Mouse (Mus musculus): Measurements from ENCODE around the gene Serpine3.
"Not testable (repeated sequence)": the region's sequence is repeated elsewhere in the genome, so short reads cannot be mapped to it uniquely, and the experiment has no call there.

The Serpine3 gene

GRCm38 (mm10) chr14:62663367-62663766, at the start of gene Serpine3:
Gene Serpine3, plus strand, starts transcription at chr14:62663667.
- in situ Hi-C loops (cut with MboI, MseI): no loop called here

DNA sequence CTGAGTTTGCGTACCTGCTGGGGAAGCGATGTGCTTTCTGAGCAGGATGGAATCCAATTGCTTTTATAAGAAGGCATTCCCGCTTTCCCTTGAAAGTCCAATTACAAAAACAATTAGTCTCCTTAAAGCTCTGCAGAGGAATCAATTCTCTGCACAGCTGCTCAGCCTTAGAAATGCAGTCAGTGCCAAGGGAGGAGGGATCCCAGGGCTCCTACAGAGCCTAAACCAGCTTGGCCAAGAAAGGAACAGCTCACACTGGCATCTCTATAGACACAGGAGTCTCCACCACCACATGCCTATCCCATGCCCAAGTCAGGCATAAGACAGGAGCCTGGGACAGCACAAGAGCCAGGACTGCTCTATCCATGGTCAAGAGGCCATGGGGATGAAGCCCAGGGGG, 41.1 kb upstream of the Serpine3 start:
- in situ Hi-C loops (cut with MboI, MseI): no loop called here

DNA sequence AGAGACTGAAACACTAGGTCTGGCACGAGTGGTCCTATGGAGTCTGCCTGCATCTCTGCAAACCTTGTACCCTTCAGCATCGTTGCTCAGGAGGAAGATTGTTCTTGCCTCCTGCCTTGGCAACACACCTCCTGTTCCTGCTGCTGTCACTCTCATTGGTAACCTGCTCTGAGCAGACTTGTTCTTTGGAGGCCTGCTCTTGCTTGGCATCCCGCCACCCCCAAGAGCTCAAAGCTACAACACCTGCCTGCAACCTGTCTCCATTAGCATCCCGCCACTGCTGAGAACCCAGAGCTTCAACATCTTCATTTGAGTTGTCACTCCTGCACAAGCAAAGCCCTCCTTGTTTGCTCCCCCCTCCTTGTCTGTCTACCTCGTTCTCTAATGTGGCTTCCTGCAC, 35.5 kb upstream of the Serpine3 start:
- in situ Hi-C loops (cut with MboI, MseI): no loop called here

DNA sequence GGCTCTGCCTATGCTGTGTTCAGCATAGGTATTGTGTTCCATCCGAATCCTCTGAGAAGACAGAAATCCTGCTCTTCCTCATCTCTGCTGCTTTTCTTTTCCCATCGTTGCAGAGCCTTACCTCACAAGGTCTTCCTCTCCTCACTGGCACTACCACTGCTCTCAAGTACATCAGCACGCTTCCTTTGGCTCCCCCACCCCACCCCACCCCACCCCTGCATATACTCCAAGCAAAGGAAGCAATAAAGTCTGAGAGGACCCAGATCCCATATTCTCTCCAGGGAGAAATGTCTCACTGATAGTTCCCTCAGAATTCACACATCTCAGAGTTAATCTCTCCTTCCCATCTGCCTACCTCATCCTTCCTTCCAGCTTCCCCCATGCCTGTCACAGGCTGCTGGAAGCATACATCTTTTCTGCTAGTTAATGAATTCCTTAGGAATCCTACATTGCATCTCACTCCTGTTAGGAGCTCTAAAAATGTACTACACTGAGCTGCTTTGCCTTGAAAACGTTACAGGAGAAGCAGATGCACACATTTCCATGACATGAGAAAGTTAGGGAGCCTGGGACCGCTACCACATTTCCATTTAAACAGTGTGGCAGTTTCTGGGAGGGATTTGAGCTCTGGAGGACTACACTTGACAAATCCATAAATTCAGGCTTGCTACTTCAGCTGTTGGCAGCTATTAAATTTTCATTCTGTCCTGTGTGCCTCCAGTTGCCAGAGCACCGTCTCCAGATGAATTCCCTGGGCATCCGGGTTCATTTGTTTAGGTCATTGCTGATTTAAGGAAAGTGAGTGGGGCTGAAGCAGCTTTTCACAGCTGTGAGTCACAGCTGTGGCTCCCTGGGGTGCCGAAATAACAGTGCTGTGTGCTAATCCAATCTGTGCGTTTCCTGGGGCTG, 25.8 kb upstream of the Serpine3 start:
- in situ Hi-C loops (cut with MboI, MseI): no loop called here

GRCm38 (mm10) chr14:62638345-62638702, 25.1 kb upstream of the Serpine3 start:
- in situ Hi-C loops (cut with MboI, MseI): no loop called here

DNA sequence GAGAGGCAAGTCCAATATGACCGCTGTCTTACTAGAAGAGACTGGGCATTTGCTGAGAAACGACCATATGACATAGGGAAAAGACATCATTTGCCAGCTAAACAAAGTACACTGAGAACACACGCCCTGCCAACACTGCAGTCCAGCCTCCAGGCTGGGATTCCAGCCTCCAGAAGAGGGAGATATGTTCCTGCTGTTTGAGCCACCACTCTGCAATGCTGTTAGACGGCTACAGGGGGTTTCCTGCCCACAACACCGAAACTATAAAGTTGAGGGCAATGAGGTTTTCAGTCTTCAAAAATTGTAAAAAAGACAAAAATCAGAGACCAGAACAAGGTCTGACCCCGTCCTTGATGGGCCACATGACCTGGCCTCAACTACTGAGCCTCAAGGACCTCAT, 24.4 kb upstream of the Serpine3 start:
- in situ Hi-C loops (cut with MboI, MseI): no loop called here

DNA sequence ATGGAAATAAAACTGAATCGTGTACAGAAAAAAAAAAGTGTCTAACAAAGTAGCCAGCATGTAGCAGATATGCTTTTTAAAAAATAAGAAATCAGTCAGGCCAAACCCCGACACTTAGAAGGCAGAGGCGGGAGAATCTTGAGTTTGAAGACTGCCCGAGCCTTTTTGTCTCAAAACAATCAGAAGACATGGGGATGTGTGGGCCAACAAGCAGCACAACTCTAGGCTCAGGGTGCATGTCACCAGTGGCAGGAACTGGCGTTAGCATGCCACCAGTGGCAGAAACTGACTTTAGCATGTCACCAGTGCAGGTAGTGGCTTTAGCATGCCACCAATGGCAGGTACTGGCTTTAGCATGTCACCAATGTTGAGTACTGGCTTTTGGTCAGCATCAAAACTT, 23.9 kb upstream of the Serpine3 start:
- in situ Hi-C loops (cut with MboI, MseI): no loop called here

- in situ Hi-C loops (cut with MboI, MseI): no loop called here
These were observed 23.1 kb upstream of the Serpine3 start for GRCm38 (mm10) chr14:62640396-62640795.

- in situ Hi-C loops (cut with MboI, MseI): not testable (repeated sequence)
These were observed 21.1 kb upstream of the Serpine3 start for GRCm38 (mm10) chr14:62642368-62642767.

DNA sequence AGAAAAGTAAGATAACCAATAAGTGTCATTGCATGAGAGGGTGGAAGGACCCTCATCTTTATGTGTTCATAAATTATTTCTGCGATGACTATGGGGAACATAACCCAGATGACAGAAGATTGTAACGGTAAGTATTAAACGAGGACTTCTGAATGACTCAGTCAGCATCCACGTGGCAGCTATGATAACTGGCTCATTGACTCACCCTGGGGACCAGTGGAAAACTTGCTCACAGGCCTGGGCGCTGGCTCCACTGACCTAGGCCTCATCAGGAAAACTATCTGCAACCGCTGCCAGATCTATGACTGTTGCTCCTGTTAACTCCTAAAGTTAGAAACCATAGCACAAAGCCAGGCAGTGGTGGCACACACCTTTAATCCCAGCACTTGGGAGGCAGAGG, 15.1 kb upstream of the Serpine3 start:
- in situ Hi-C loops (cut with MboI, MseI): no loop called here

GRCm38 (mm10) chr14:62650376-62650775, 13.1 kb upstream of the Serpine3 start:
- in situ Hi-C loops (cut with MboI, MseI): no loop called here

GRCm38 (mm10) chr14:62651771-62652170, 11.7 kb upstream of the Serpine3 start:
- in situ Hi-C loops (cut with MboI, MseI): no loop called here

DNA sequence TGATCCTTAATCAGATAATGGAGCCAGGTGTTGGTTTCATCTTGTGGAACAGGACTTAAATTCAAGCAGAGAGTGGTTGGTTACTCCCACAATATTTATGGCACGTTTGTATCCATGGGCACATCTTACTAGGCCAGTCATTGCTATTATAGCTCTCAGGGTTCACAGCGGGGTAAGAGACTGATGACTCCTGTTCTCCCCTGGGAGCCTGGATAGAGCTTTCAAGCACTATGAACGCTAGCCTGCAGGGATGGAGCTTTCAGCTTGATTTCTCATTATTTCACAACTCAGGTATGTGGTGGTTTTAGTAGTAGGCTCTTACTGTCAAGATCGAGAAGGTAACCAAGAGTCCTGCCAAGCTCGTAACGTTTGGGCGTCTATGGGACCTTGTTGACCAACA, 7.5 kb upstream of the Serpine3 start:
- in situ Hi-C loops (cut with MboI, MseI): no loop called here

DNA sequence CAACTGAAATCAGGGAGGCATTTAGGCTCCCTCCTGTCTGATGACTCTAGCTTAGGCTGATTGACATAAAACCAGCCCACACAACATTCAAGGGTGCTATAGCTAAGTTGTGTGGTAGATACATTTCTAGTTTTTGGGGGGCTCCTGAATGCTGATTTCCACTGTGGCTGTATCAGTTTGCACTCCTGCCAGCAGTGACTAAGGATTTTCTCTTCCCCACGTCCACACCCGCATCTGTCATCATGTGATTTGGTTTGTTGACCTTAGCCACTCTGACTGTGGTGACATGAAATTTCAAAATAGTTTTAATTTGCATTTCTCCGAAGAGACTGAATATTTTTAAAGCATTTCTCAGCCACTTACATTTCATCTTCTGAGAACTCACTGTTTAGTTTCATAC, 6.0 kb upstream of the Serpine3 start:
- in situ Hi-C loops (cut with MboI, MseI): no loop called here

GRCm38 (mm10) chr14:62662381-62662780, 1.1 kb upstream of the Serpine3 start:
- in situ Hi-C loops (cut with MboI, MseI): no loop called here

DNA sequence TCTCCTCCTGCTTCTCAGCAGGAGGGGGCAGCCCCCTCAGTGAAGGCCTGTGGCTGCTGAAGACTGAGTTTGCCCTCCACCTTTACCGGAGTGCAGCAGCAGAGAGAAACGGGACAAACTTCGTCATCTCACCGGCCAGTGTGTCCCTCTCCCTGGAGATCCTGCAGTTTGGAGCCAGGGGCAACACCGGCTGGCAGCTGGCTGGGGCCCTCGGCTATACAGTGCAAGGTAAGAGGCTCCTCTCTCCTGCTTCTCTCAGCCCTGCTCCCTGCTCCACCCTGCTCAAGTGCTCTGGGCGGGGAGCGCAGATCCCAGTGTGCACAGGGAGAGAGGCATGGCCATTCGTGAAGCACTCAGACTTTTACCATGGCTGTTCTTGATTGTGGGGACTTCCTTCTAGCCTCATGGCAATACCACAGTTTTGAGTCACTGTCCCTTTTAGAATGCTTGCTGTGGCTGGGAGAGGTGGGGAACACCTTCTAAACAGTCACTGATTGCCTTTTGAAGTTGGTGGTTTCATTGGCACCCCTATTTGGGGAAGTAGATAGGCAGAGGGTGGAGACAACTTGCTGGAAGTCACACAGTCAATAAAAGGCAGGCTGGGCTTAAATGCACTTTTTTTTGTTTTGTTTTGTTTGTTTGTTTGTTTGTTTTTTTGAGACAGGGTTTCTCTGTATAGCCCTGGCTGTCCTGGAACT, 1.7 kb downstream of the Serpine3 start:
- in situ Hi-C loops (cut with MboI, MseI): no loop called here

GRCm38 (mm10) chr14:62673646-62674045, 10.2 kb downstream of the Serpine3 start:
- in situ Hi-C loops (cut with MboI, MseI): no loop called here

GRCm38 (mm10) chr14:62718161-62718560, 54.7 kb downstream of the Serpine3 start:
- in situ Hi-C loops (cut with MboI, MseI): no loop called here

DNA sequence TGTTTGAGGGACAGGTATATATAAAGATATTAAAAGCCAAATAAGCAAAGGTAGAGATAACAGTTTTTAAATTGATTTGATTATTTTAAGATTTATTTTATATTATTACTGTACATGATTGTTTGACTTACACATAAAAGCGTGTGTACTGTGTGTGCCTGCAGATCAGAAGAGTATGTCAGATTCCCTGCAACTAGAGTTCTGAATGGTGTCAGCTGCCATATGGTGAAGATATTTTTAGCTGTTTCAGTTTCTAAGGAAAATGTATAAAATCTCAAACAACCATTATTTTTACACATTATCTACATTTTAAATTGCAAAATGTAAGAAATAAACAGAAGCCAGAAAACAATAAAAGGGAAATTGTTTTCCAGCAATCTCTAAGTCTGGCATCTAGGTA, 58.2 kb downstream of the Serpine3 start:
- in situ Hi-C loops (cut with MboI, MseI): no loop called here

DNA sequence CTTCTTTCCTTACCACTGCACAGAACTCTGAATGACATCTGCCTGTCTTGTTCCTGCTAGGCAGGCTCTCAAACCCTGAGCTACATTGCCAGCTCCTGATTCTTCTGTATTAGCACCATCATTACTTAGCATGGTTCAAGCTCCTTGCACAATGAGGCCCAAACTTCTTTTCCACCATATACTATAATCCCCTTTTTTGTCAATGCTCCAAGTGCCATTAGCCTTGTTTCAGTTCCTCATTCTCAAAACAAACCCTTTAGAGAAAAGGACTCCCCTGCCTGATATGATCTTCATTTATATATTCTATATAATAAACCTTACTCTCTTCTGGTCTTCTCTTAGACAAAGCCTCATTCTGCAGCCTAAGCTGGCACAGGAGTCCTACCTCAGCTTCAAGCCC, 61.1 kb downstream of the Serpine3 start:
- in situ Hi-C loops (cut with MboI, MseI): no loop called here

DNA sequence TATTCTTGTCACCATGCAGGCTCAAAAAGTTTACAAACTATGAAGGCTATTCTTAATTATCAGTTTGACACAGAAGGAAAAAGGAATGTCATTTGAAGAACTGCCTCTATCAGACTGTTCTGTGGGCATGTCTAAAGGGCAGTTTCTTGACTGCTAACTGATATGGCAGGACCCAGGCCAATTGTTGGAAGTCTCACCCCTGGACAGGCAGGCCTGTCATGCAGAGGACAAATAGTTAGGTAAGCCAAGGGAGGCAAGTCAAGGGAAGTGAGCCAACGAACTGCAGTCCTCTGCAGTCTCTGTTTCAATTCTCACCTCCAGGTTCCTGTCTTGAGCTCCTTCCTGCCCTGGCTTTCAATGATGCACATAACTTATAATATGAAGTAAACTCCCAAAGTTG, 68.4 kb downstream of the Serpine3 start:
- in situ Hi-C loops (cut with MboI, MseI): no loop called here

GRCm38 (mm10) chr14:62733666-62734065, 70.2 kb downstream of the Serpine3 start:
- in situ Hi-C loops (cut with MboI, MseI): no loop called here

DNA sequence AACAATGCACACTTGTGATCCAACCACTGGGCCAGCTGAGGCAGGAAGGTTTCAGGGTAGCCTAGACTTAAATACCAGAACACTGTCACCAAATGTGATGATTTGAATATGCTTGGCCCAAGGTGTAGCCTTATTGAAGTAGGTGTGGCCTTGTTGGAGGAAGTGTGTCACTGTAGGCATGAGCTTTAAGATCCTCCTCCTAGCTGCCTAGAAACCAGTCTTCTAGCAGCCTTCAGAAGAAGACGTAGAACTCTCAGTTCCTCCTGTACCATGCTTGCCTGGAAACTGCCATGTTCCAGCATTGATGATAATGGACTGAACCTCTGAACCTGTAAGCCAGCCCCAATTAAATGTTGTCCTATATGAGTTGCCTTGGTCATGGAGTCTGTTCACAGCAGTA, 72.2 kb downstream of the Serpine3 start:
- in situ Hi-C loops (cut with MboI, MseI): no loop called here
